Mouse (Mus musculus): ENCODE results near the gene 5830411N06Rik. TPM values are rescaled to one million over a fixed set of nuclear protein-coding genes. Genes with fewer than 3 reads are reported as not detected.

The 5830411N06Rik gene
- total and polyA plus RNA-seq, 3 experiments: 0.05 TPM; not detected in 2

GRCm38 (mm10) chr7:140320558-140320957 lies 73.5 kb downstream of the 5830411N06Rik start, which contains the start of gene Olfr525:
Gene Olfr525, plus strand, starts transcription at chr7:140320858.
- no peak for TF ChIP-seq GATA2 (IDR thresholded peaks at IDR 0.05; ENCODE audit: borderline replicate concordance, low read depth, low read length)
- TF ChIP-seq POLR2AphosphoS5 (IDR thresholded peaks at IDR 0.05; ENCODE audit: insufficient replicate concordance, low read depth, low read length): no peak
- TF ChIP-seq GATA1 (IDR thresholded peaks at IDR 0.05; ENCODE audit: borderline replicate concordance, low read length): no peak
- no peak for TF ChIP-seq CTCF (IDR thresholded peaks at IDR 0.05; ENCODE audit: low read depth, low read length)
- no peak for TF ChIP-seq TAL1 (conservative IDR thresholded peaks at IDR 0.05; ENCODE audit: low read depth, low read length)
- DNase-seq (ENCODE audit: low spot score): no peak
- no peak within 1 kb of the TSS for H3K4me3 ChIP-seq (ENCODE audit: low read depth, low read length)

GRCm38 (mm10) chr7:140321135-140321534 lies 74.1 kb downstream of the 5830411N06Rik start:
- DNase-seq (ENCODE audit: low spot score) (no peak), ATAC-seq (ENCODE audit: extremely low read depth, insufficient number of reproducible peaks, low FRiP score, poor library complexity, severe bottlenecking) (no peak)
- no peaks in the 10 kb centered on the region for H3K36me3 ChIP-seq (replicated peaks)
- H3K4me1 ChIP-seq (ENCODE audit: insufficient read depth, low read depth, low read length): peaks cover 4% of the 10 kb centered on the region
- peaks cover 8% of the 10 kb centered on the region for H3K27me3 ChIP-seq (ENCODE audit: insufficient read depth, low read length)
- no peak overlapping the region for H3K4me3 ChIP-seq (ENCODE audit: low read depth, low read length)
- TF ChIP-seq GATA2 (IDR thresholded peaks at IDR 0.05; ENCODE audit: borderline replicate concordance, low read depth, low read length) (no peak), GATA1 (IDR thresholded peaks at IDR 0.05; ENCODE audit: borderline replicate concordance, low read length) (no peak), CTCF (IDR thresholded peaks at IDR 0.05; ENCODE audit: low read depth, low read length) (no peak), TAL1 (conservative IDR thresholded peaks at IDR 0.05; ENCODE audit: low read depth, low read length) (no peak), POLR2AphosphoS5 (IDR thresholded peaks at IDR 0.05; ENCODE audit: insufficient replicate concordance, low read depth, low read length) (no peak)
- no peaks in the 10 kb centered on the region for H3K9me3 ChIP-seq (replicated peaks)

More at GRCm38 (mm10) chr7:140320558-140320957, 73.5 kb downstream of the 5830411N06Rik start, which contains the start of gene Olfr525:
- Histone ChIP-seq H3K4me1 (ENCODE audit: insufficient read depth, low read depth, low read length) (peaks cover 4% of the 10 kb centered on the region), H3K36me3 (replicated peaks) (no peaks in the 10 kb centered on the region), H3K27me3 (ENCODE audit: insufficient read depth, low read length) (peaks cover 8% of the 10 kb centered on the region), H3K9me3 (replicated peaks) (no peaks in the 10 kb centered on the region)
- ATAC-seq (ENCODE audit: extremely low read depth, insufficient number of reproducible peaks, low FRiP score, poor library complexity, severe bottlenecking): no peak

- ATAC-seq (ENCODE audit: extremely low read depth, insufficient number of reproducible peaks, low FRiP score, poor library complexity, severe bottlenecking) (no peak), DNase-seq (ENCODE audit: low spot score) (no peak)
- H3K36me3 ChIP-seq (replicated peaks): no peaks in the 10 kb centered on the region
- no peaks in the 10 kb centered on the region for H3K9me3 ChIP-seq (replicated peaks)
- peaks cover 5% of the 10 kb centered on the region; the same call in 1 of the 2 replicates for H3K27me3 ChIP-seq (ENCODE audit: insufficient read depth, low read length)
- TF ChIP-seq GATA1 (IDR thresholded peaks at IDR 0.05; ENCODE audit: borderline replicate concordance, low read length) (no peak), TAL1 (conservative IDR thresholded peaks at IDR 0.05; ENCODE audit: low read depth, low read length) (no peak), GATA2 (IDR thresholded peaks at IDR 0.05; ENCODE audit: borderline replicate concordance, low read depth, low read length) (no peak), CTCF (IDR thresholded peaks at IDR 0.05; ENCODE audit: low read depth, low read length) (no peak), POLR2AphosphoS5 (IDR thresholded peaks at IDR 0.05; ENCODE audit: insufficient replicate concordance, low read depth, low read length) (no peak)
- H3K4me3 ChIP-seq (ENCODE audit: low read depth, low read length): no peak overlapping the region
- H3K4me1 ChIP-seq (ENCODE audit: insufficient read depth, low read depth, low read length): peaks cover 2% of the 10 kb centered on the region; the same call in 1 of the 2 replicates
These were observed 82.8 kb downstream of the 5830411N06Rik start for GRCm38 (mm10) chr7:140329766-140330304.

GRCm38 (mm10) chr7:140333717-140334116 lies 86.6 kb downstream of the 5830411N06Rik start, which contains the start of gene Olfr527:
Gene Olfr527, plus strand, starts transcription at chr7:140334017.
- H3K9me3 ChIP-seq (replicated peaks): no peaks in the 10 kb centered on the region
- no peak for DNase-seq (ENCODE audit: low spot score)
- H3K4me3 ChIP-seq (ENCODE audit: low read depth, low read length): no peak within 1 kb of the TSS
- peaks cover 18% of the 10 kb centered on the region; the same call in 1 of the 2 replicates for H3K27me3 ChIP-seq (ENCODE audit: insufficient read depth, low read length)
- H3K36me3 ChIP-seq (replicated peaks): no peaks in the 10 kb centered on the region
- TF ChIP-seq GATA2 (IDR thresholded peaks at IDR 0.05; ENCODE audit: borderline replicate concordance, low read depth, low read length) (no peak), TAL1 (conservative IDR thresholded peaks at IDR 0.05; ENCODE audit: low read depth, low read length) (no peak), POLR2AphosphoS5 (IDR thresholded peaks at IDR 0.05; ENCODE audit: insufficient replicate concordance, low read depth, low read length) (no peak), GATA1 (IDR thresholded peaks at IDR 0.05; ENCODE audit: borderline replicate concordance, low read length) (no peak), CTCF (IDR thresholded peaks at IDR 0.05; ENCODE audit: low read depth, low read length) (no peak)
- H3K4me1 ChIP-seq (ENCODE audit: insufficient read depth, low read depth, low read length): 0 out of 2 replicates have a peak, but pooled peaks cover 2% of the 10 kb centered on the region
- no peak for ATAC-seq (ENCODE audit: extremely low read depth, insufficient number of reproducible peaks, low FRiP score, poor library complexity, severe bottlenecking)

Other genes starting within 250 kb of the 5830411N06Rik start
Only the 20 nearest of the 22 such genes appear.
- 25.7 and 27.8 TPM in 2 replicates for gene Zfp511, start 210.9 kb upstream of the 5830411N06Rik start, total RNA-seq (2014; fragmentation: Nextera tagmentation)
- gene Zfp511, start 210.9 kb upstream of the 5830411N06Rik start, total RNA-seq (2017): 23.8 TPM in 2 replicates
- 15.0 and 17.4 TPM in 2 replicates for gene Zfp511, start 210.9 kb upstream of the 5830411N06Rik start, polyA plus RNA-seq (2012)
- 46.3 and 51.8 TPM in 2 replicates for gene Tubgcp2, start 210.6 kb upstream of the 5830411N06Rik start, total RNA-seq (2014; fragmentation: Nextera tagmentation)
- gene Tubgcp2, start 210.6 kb upstream of the 5830411N06Rik start, total RNA-seq (2017): 33.9 and 41.9 TPM in 2 replicates
- 7.4 and 12.2 TPM in 2 replicates for gene Tubgcp2, start 210.6 kb upstream of the 5830411N06Rik start, polyA plus RNA-seq (2012)
- gene Msx3, start 198.2 kb upstream of the 5830411N06Rik start, total RNA-seq (2014; fragmentation: Nextera tagmentation): not detected in 2 replicates
- gene Msx3, start 198.2 kb upstream of the 5830411N06Rik start, total RNA-seq (2017): 0.11 and 0.12 TPM in 2 replicates
- gene Msx3, start 198.2 kb upstream of the 5830411N06Rik start, polyA plus RNA-seq (2012): not detected in 2 replicates
- not detected in 2 replicates for gene Caly, start 164.7 kb upstream of the 5830411N06Rik start, total RNA-seq (2014; fragmentation: Nextera tagmentation)
- not detected in 2 replicates for gene Caly, start 164.7 kb upstream of the 5830411N06Rik start, total RNA-seq (2017)
- not detected in 2 replicates for gene Caly, start 164.7 kb upstream of the 5830411N06Rik start, polyA plus RNA-seq (2012)
- gene Prap1, start 153.9 kb upstream of the 5830411N06Rik start, total RNA-seq (2014; fragmentation: Nextera tagmentation): not detected in 2 replicates
- not detected in 2 replicates for gene Prap1, start 153.9 kb upstream of the 5830411N06Rik start, total RNA-seq (2017)
- gene Prap1, start 153.9 kb upstream of the 5830411N06Rik start, polyA plus RNA-seq (2012): not detected in 2 replicates
- 6.7 TPM in 1 of 2 replicates, not detected in the other for gene Fuom, start 144.8 kb upstream of the 5830411N06Rik start, total RNA-seq (2014; fragmentation: Nextera tagmentation)
- 16.0 and 17.4 TPM in 2 replicates for gene Fuom, start 144.8 kb upstream of the 5830411N06Rik start, total RNA-seq (2017)
- 17.4 and 18.2 TPM in 2 replicates for gene Fuom, start 144.8 kb upstream of the 5830411N06Rik start, polyA plus RNA-seq (2012)
- gene Paox, start 131.5 kb upstream of the 5830411N06Rik start, total RNA-seq (2014; fragmentation: Nextera tagmentation): 9.4 and 10.5 TPM in 2 replicates
- gene Paox, start 131.5 kb upstream of the 5830411N06Rik start, total RNA-seq (2017): 11.4 and 11.7 TPM in 2 replicates
- 3.0 and 6.0 TPM in 2 replicates for gene Paox, start 131.5 kb upstream of the 5830411N06Rik start, polyA plus RNA-seq (2012)
- 32.6 TPM in 2 replicates for gene Echs1, start 130.8 kb upstream of the 5830411N06Rik start, total RNA-seq (2014; fragmentation: Nextera tagmentation)
- gene Echs1, start 130.8 kb upstream of the 5830411N06Rik start, total RNA-seq (2017): 81.5 and 96.9 TPM in 2 replicates
- gene Echs1, start 130.8 kb upstream of the 5830411N06Rik start, polyA plus RNA-seq (2012): 2.2 and 5.8 TPM in 2 replicates
- gene Mtg1, start 109.7 kb upstream of the 5830411N06Rik start, total RNA-seq (2014; fragmentation: Nextera tagmentation): 29.0 and 41.0 TPM in 2 replicates
- 10.2 and 10.5 TPM in 2 replicates for gene Mtg1, start 109.7 kb upstream of the 5830411N06Rik start, total RNA-seq (2017)
- gene Mtg1, start 109.7 kb upstream of the 5830411N06Rik start, polyA plus RNA-seq (2012): 10.5 and 11.2 TPM in 2 replicates
- not detected in 2 replicates for gene Sprn, start 92.4 kb upstream of the 5830411N06Rik start, total RNA-seq (2014; fragmentation: Nextera tagmentation)
- gene Sprn, start 92.4 kb upstream of the 5830411N06Rik start, total RNA-seq (2017): 0.11 TPM in 1 of 2 replicates, not detected in the other
- not detected in 2 replicates for gene Sprn, start 92.4 kb upstream of the 5830411N06Rik start, polyA plus RNA-seq (2012)
- not detected in 2 replicates for gene Olfr522, start 82.5 kb upstream of the 5830411N06Rik start, total RNA-seq (2014; fragmentation: Nextera tagmentation)
- gene Olfr522, start 82.5 kb upstream of the 5830411N06Rik start, total RNA-seq (2017): under 0.01 and 0.05 TPM in 2 replicates
- gene Olfr522, start 82.5 kb upstream of the 5830411N06Rik start, polyA plus RNA-seq (2012): not detected in 2 replicates
- gene Olfr523, start 74.1 kb upstream of the 5830411N06Rik start, total RNA-seq (2014; fragmentation: Nextera tagmentation): not detected in 2 replicates
- gene Olfr523, start 74.1 kb upstream of the 5830411N06Rik start, total RNA-seq (2017): 0.06 and 0.11 TPM in 2 replicates
- not detected in 2 replicates for gene Olfr523, start 74.1 kb upstream of the 5830411N06Rik start, polyA plus RNA-seq (2012)
- gene Olfr524, start 41.3 kb upstream of the 5830411N06Rik start, total RNA-seq (2014; fragmentation: Nextera tagmentation): not detected in 2 replicates
- 0.05 and 0.06 TPM in 2 replicates for gene Olfr524, start 41.3 kb upstream of the 5830411N06Rik start, total RNA-seq (2017)
- not detected in 2 replicates for gene Olfr524, start 41.3 kb upstream of the 5830411N06Rik start, polyA plus RNA-seq (2012)
- gene Cd163l1, start 29.0 kb upstream of the 5830411N06Rik start, total RNA-seq (2014; fragmentation: Nextera tagmentation): not detected in 2 replicates
- not detected in 2 replicates for gene Cd163l1, start 29.0 kb upstream of the 5830411N06Rik start, total RNA-seq (2017)
- gene Cd163l1, start 29.0 kb upstream of the 5830411N06Rik start, polyA plus RNA-seq (2012): not detected in 2 replicates
- not detected in 2 replicates for gene Olfr525, start 73.6 kb downstream of the 5830411N06Rik start, total RNA-seq (2014; fragmentation: Nextera tagmentation)
- 0.06 and 0.16 TPM in 2 replicates for gene Olfr525, start 73.6 kb downstream of the 5830411N06Rik start, total RNA-seq (2017)
- gene Olfr525, start 73.6 kb downstream of the 5830411N06Rik start, polyA plus RNA-seq (2012): not detected in 2 replicates
- gene Olfr527, start 86.7 kb downstream of the 5830411N06Rik start, total RNA-seq (2014; fragmentation: Nextera tagmentation): not detected in 2 replicates
- 0.06 and 0.44 TPM in 2 replicates for gene Olfr527, start 86.7 kb downstream of the 5830411N06Rik start, total RNA-seq (2017)
- not detected in 2 replicates for gene Olfr527, start 86.7 kb downstream of the 5830411N06Rik start, polyA plus RNA-seq (2012)
- not detected in 2 replicates for gene Olfr60, start 114.4 kb downstream of the 5830411N06Rik start, total RNA-seq (2014; fragmentation: Nextera tagmentation)
- gene Olfr60, start 114.4 kb downstream of the 5830411N06Rik start, total RNA-seq (2017): 0.16 and 0.29 TPM in 2 replicates
- gene Olfr60, start 114.4 kb downstream of the 5830411N06Rik start, polyA plus RNA-seq (2012): not detected in 2 replicates
- gene Olfr530, start 129.0 kb downstream of the 5830411N06Rik start, total RNA-seq (2014; fragmentation: Nextera tagmentation): not detected in 2 replicates
- 0.12 TPM in 1 of 2 replicates, not detected in the other for gene Olfr530, start 129.0 kb downstream of the 5830411N06Rik start, total RNA-seq (2017)
- not detected in 2 replicates for gene Olfr530, start 129.0 kb downstream of the 5830411N06Rik start, polyA plus RNA-seq (2012)
- not detected in 2 replicates for gene Olfr531, start 155.6 kb downstream of the 5830411N06Rik start, total RNA-seq (2014; fragmentation: Nextera tagmentation)
- 0.11 TPM in 1 of 2 replicates, not detected in the other for gene Olfr531, start 155.6 kb downstream of the 5830411N06Rik start, total RNA-seq (2017)
- gene Olfr531, start 155.6 kb downstream of the 5830411N06Rik start, polyA plus RNA-seq (2012): not detected in 2 replicates
- gene Olfr532, start 174.4 kb downstream of the 5830411N06Rik start, total RNA-seq (2014; fragmentation: Nextera tagmentation): not detected in 2 replicates
- 0.06 TPM in 1 of 2 replicates, not detected in the other for gene Olfr532, start 174.4 kb downstream of the 5830411N06Rik start, total RNA-seq (2017)
- gene Olfr532, start 174.4 kb downstream of the 5830411N06Rik start, polyA plus RNA-seq (2012): not detected in 2 replicates